Mouse (Mus musculus): ENCODE results near the gene Chka. TPM values are rescaled to one million over a fixed set of nuclear protein-coding genes. Genes with fewer than 3 reads are reported as not detected.

The Chka gene
- polyA plus RNA-seq, 1 experiment, result 30.9 TPM

DNA sequence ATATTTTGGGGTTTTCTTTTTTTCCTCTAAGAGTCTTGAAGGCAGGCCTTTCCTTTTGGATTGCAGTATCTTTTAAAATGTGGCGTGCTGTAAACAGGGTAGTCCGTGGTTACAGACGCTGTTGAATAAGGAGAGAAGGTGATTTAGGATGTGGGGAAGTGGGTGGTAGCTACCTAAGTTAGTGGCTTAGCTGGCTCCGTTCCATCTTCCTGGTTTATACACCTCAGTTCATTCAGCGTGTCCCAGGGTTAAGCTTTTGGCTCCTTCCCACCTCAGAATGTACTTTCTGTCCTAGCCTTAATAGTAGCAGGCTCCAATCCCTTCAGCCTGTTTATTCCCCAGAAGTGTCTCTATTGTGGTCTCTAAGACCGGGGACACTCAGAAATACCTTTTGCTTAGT lies 3.5 kb downstream of the Chka start:
- TF ChIP-seq MYOG (IDR thresholded peaks at IDR 0.05; ENCODE audit: control insufficient read depth, extremely low read depth, insufficient read length) (no peak), CEBPB (IDR thresholded peaks at IDR 0.05; ENCODE audit: low read depth) (no peak)
- peaks cover 68% of the 10 kb centered on the region for H3K79me3 ChIP-seq (ENCODE audit: low read depth)
- H3K4me3 ChIP-seq (ENCODE audit: insufficient read depth, poor library complexity, severe bottlenecking), result no peak overlapping the region
- H3ac ChIP-seq (ENCODE audit: control insufficient read depth, insufficient read length, low read depth), result no peak overlapping the region
- peaks cover 80% of the 10 kb centered on the region for H3K79me2 ChIP-seq (ENCODE audit: control insufficient read depth, insufficient read depth)
- no peaks in the 10 kb centered on the region for H3K27me3 ChIP-seq (ENCODE audit: control insufficient read depth, insufficient read depth, insufficient read length)
- peaks cover 12% of the 10 kb centered on the region for H3K36me3 ChIP-seq (ENCODE audit: control insufficient read depth, insufficient read depth)

DNA sequence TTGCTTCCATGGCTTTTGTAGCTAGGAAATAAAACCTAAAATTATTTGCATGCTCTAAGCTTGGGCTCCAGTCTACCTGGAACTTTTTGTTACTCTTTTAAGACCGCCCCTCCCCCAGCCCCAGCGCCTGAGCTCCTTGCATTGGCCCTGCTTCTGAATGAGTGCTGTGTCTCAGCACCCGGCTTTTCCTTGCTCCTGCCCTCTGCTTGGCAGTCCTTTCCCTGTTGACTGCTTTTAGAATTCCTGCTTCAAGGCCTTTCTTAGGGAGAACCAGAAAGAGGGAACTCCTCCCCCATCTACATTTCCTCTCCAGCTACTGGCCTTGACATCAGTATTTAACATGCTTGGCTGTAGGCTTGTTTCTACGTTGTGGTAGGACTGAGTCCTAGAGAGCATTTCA lies 4.0 kb downstream of the Chka start:
- Histone ChIP-seq H3K79me3 (ENCODE audit: low read depth) (peaks cover 72% of the 10 kb centered on the region), H3K36me3 (ENCODE audit: control insufficient read depth, insufficient read depth) (peaks cover 12% of the 10 kb centered on the region), H3K4me3 (ENCODE audit: insufficient read depth, poor library complexity, severe bottlenecking) (no peak overlapping the region), H3ac (ENCODE audit: control insufficient read depth, insufficient read length, low read depth) (no peak overlapping the region), H3K79me2 (ENCODE audit: control insufficient read depth, insufficient read depth) (peaks cover 85% of the 10 kb centered on the region), H3K27me3 (ENCODE audit: control insufficient read depth, insufficient read depth, insufficient read length) (no peaks in the 10 kb centered on the region)
- TF ChIP-seq MAX (IDR thresholded peaks at IDR 0.05) (no peak), MYOG (IDR thresholded peaks at IDR 0.05; ENCODE audit: control insufficient read depth, extremely low read depth, insufficient read length) (no peak), CEBPB (IDR thresholded peaks at IDR 0.05; ENCODE audit: low read depth) (no peak), USF1 (IDR thresholded peaks at IDR 0.05; ENCODE audit: low read depth) (no peak), MYOD1 (IDR thresholded peaks at IDR 0.05; ENCODE audit: control insufficient read depth, insufficient read length, low read depth) (no peak), FOSL1 (IDR thresholded peaks at IDR 0.05; ENCODE audit: insufficient read depth, low read length, poor library complexity, severe bottlenecking) (no peak), CTCF (IDR thresholded peaks at IDR 0.05; ENCODE audit: control insufficient read depth, insufficient read depth, insufficient read length) (no peak)

DNA sequence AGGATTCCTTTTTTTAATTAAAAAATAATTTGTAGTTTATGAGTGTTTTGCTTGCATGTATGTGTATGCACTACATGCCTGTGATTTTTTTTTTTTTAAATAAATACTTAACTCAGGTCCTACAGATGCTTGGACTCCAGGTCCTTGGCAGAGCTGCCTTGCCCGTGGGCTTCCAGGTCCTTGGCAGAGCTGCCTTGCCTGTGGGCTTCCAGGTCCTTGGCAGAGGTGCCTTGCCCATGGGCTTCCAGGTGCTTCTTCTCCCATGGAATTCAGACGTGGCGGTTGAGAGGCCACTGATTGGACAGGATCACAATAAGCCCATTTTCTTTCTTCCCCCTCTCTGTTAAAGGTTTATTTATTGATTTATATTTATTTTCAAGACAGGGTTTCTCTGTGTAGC lies 5.6 kb downstream of the Chka start:
- Histone ChIP-seq H3ac (ENCODE audit: control insufficient read depth, insufficient read length, low read depth) (no peak overlapping the region), H3K79me2 (ENCODE audit: control insufficient read depth, insufficient read depth) (peaks cover 100% of the 10 kb centered on the region), H3K36me3 (ENCODE audit: control insufficient read depth, insufficient read depth) (peaks cover 12% of the 10 kb centered on the region), H3K79me3 (ENCODE audit: low read depth) (peaks cover 85% of the 10 kb centered on the region), H3K27me3 (ENCODE audit: control insufficient read depth, insufficient read depth, insufficient read length) (no peaks in the 10 kb centered on the region), H3K4me3 (ENCODE audit: insufficient read depth, poor library complexity, severe bottlenecking) (no peak overlapping the region)
- no peak for TF ChIP-seq USF1 (IDR thresholded peaks at IDR 0.05; ENCODE audit: low read depth)

DNA sequence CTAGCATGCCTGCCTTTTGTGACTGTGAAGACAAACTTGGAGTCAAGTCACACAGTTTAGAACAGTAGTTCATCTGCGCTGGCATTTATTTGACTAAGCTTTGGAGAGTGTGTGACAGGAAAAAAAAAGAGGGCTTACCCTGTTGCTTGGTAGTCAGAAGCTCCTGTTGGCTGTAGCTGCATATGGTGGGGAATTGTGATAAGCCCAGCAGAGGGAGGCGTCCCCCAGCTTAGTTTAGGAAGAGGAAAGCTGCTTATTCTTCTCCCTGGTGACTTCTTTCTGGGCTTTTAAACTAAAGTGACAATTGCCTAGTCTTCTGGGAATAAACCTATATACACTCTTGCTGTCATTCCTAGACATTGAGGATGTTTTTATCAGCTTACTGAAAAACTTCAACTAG lies 11.1 kb downstream of the Chka start:
- H3K4me3 ChIP-seq (ENCODE audit: insufficient read depth, poor library complexity, severe bottlenecking), result no peak overlapping the region
- TF ChIP-seq CTCF (IDR thresholded peaks at IDR 0.05; ENCODE audit: control insufficient read depth, insufficient read depth, insufficient read length), result no peak
- no peak for TF ChIP-seq USF1 (IDR thresholded peaks at IDR 0.05; ENCODE audit: low read depth)
- TF ChIP-seq MYOD1 (IDR thresholded peaks at IDR 0.05; ENCODE audit: control insufficient read depth, insufficient read length, low read depth), result no peak
- no peak for TF ChIP-seq FOSL1 (IDR thresholded peaks at IDR 0.05; ENCODE audit: insufficient read depth, low read length, poor library complexity, severe bottlenecking)
- TF ChIP-seq MYOG (IDR thresholded peaks at IDR 0.05; ENCODE audit: control insufficient read depth, extremely low read depth, insufficient read length), result no peak
- TF ChIP-seq CEBPB (IDR thresholded peaks at IDR 0.05; ENCODE audit: low read depth), result no peak
- TF ChIP-seq MAX (IDR thresholded peaks at IDR 0.05), result no peak
- peaks cover 80% of the 10 kb centered on the region for H3K79me2 ChIP-seq (ENCODE audit: control insufficient read depth, insufficient read depth)
- H3K27me3 ChIP-seq (ENCODE audit: control insufficient read depth, insufficient read depth, insufficient read length), result no peaks in the 10 kb centered on the region
- H3K79me3 ChIP-seq (ENCODE audit: low read depth), result peaks cover 66% of the 10 kb centered on the region
- H3K36me3 ChIP-seq (ENCODE audit: control insufficient read depth, insufficient read depth), result peaks cover 21% of the 10 kb centered on the region
- no peak overlapping the region for H3ac ChIP-seq (ENCODE audit: control insufficient read depth, insufficient read length, low read depth)

DNA sequence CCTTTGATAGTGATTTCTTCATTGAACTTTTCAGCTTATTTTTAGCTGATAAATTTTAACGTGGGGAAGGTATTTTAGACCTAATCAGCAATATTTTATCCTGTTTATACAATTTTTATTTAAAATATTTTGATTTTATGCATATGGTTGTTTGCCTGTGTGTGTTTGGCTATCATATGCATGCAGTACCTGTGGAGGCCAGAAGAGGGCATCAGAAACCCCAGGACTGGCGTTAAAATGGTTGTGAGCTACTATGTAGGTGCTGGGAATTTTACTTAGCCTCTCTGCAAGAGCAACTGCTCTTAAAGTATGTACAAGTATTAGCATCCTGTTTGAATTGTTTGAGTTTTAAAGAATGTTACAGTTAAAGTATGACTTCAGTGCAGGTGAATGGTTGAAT lies 13.4 kb downstream of the Chka start:
- no peak for TF ChIP-seq MYOG (IDR thresholded peaks at IDR 0.05; ENCODE audit: control insufficient read depth, extremely low read depth, insufficient read length)
- no peak for TF ChIP-seq MAX (IDR thresholded peaks at IDR 0.05)
- no peak for TF ChIP-seq FOSL1 (IDR thresholded peaks at IDR 0.05; ENCODE audit: insufficient read depth, low read length, poor library complexity, severe bottlenecking)
- TF ChIP-seq MYOD1 (IDR thresholded peaks at IDR 0.05; ENCODE audit: control insufficient read depth, insufficient read length, low read depth), result no peak
- TF ChIP-seq CTCF (IDR thresholded peaks at IDR 0.05; ENCODE audit: control insufficient read depth, insufficient read depth, insufficient read length), result no peak
- TF ChIP-seq CEBPB (IDR thresholded peaks at IDR 0.05; ENCODE audit: low read depth), result no peak
- TF ChIP-seq USF1 (IDR thresholded peaks at IDR 0.05; ENCODE audit: low read depth), result no peak
- Histone ChIP-seq H3K36me3 (ENCODE audit: control insufficient read depth, insufficient read depth) (peaks cover 19% of the 10 kb centered on the region), H3ac (ENCODE audit: control insufficient read depth, insufficient read length, low read depth) (no peak overlapping the region), H3K27me3 (ENCODE audit: control insufficient read depth, insufficient read depth, insufficient read length) (no peaks in the 10 kb centered on the region), H3K79me3 (ENCODE audit: low read depth) (peaks cover 47% of the 10 kb centered on the region), H3K79me2 (ENCODE audit: control insufficient read depth, insufficient read depth) (peaks cover 73% of the 10 kb centered on the region), H3K4me3 (ENCODE audit: insufficient read depth, poor library complexity, severe bottlenecking) (no peak overlapping the region)

DNA sequence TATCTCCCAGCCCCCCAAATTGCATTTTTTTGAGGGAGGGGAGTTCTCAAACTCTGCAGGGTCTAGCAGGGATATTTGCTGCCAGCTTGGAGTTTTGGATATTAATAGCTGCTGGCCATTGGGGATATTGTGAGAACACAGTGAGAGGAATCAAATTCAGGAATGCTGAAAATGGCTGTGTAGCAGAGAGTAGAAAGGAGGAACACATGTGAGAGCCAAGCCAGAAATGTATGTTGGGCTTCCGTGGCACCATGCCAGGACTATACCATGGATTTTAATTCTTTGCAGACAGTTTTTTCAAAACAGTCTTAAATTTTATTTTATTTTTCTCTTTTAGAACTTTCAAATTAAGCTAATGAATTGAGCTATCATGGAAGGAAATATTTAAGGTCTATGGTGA lies 16.7 kb downstream of the Chka start:
- no peaks in the 10 kb centered on the region for H3K27me3 ChIP-seq (ENCODE audit: control insufficient read depth, insufficient read depth, insufficient read length)
- peaks cover 26% of the 10 kb centered on the region for H3K79me3 ChIP-seq (ENCODE audit: low read depth)
- no peak overlapping the region for H3ac ChIP-seq (ENCODE audit: control insufficient read depth, insufficient read length, low read depth)
- H3K4me3 ChIP-seq (ENCODE audit: insufficient read depth, poor library complexity, severe bottlenecking), result no peak overlapping the region
- H3K79me2 ChIP-seq (ENCODE audit: control insufficient read depth, insufficient read depth), result peaks cover 70% of the 10 kb centered on the region
- no peak for TF ChIP-seq MYOD1 (IDR thresholded peaks at IDR 0.05; ENCODE audit: control insufficient read depth, insufficient read length, low read depth)
- no peak for TF ChIP-seq MAX (IDR thresholded peaks at IDR 0.05)
- no peak for TF ChIP-seq CEBPB (IDR thresholded peaks at IDR 0.05; ENCODE audit: low read depth)
- TF ChIP-seq MYOG (IDR thresholded peaks at IDR 0.05; ENCODE audit: control insufficient read depth, extremely low read depth, insufficient read length), result no peak
- no peak for TF ChIP-seq FOSL1 (IDR thresholded peaks at IDR 0.05; ENCODE audit: insufficient read depth, low read length, poor library complexity, severe bottlenecking)
- TF ChIP-seq CTCF (IDR thresholded peaks at IDR 0.05; ENCODE audit: control insufficient read depth, insufficient read depth, insufficient read length), result no peak
- TF ChIP-seq USF1 (IDR thresholded peaks at IDR 0.05; ENCODE audit: low read depth), result no peak
- H3K36me3 ChIP-seq (ENCODE audit: control insufficient read depth, insufficient read depth), result peaks cover 24% of the 10 kb centered on the region

Measured in C2C12 (cell line).